Mouse (Mus musculus): Measurements from ENCODE around the gene Psd4. TPM values are rescaled to one million over a fixed set of nuclear protein-coding genes. Genes with fewer than 3 reads are reported as not detected.

Gene Psd4
- polyA plus RNA-seq, 1 experiment from 2014 or later, result 10.2 TPM

- H3K36me3 ChIP-seq (ENCODE audit: control insufficient read depth, insufficient read depth, low read length), result no peaks in the 10 kb centered on the region
- ATAC-seq (ENCODE audit: low FRiP score, low TSS enrichment) (no peak), DNase-seq (ENCODE audit: low spot score) (no peak)
- no peaks in the 10 kb centered on the region for H3K4me1 ChIP-seq (replicated peaks; ENCODE audit: control insufficient read depth, insufficient read depth)
- TF ChIP-seq CTCF (IDR thresholded peaks at IDR 0.05; ENCODE audit: low read depth), result no peak
- no peak for TF ChIP-seq EP300 (optimal IDR thresholded peaks at IDR 0.05)
- no peak overlapping the region for H3K4me2 ChIP-seq (replicated peaks; ENCODE audit: low read depth)
- H3K9me3 ChIP-seq (ENCODE audit: control insufficient read depth, low read length), result no peaks in the 10 kb centered on the region
- 46% methylated on average over 4 of the region's 4 CpGs for WGBS
- no peak overlapping the region for H3K4me3 ChIP-seq (ENCODE audit: low read depth, low read length)
- H3K9ac ChIP-seq (ENCODE audit: low read length), result no peak overlapping the region
- no peak overlapping the region for H3K27ac ChIP-seq (replicated peaks)
- H3K27me3 ChIP-seq (ENCODE audit: control insufficient read depth, insufficient read depth, low read length), result no peaks in the 10 kb centered on the region
Observed at GRCm38 (mm10) chr2:24344619-24345018, 22.8 kb upstream of the Psd4 start.

- Histone ChIP-seq H3K9me3 (ENCODE audit: control insufficient read depth, low read length) (no peaks in the 10 kb centered on the region), H3K27ac (replicated peaks) (no peak overlapping the region), H3K4me1 (replicated peaks; ENCODE audit: control insufficient read depth, insufficient read depth) (no peaks in the 10 kb centered on the region), H3K4me2 (replicated peaks; ENCODE audit: low read depth) (no peak overlapping the region), H3K27me3 (ENCODE audit: control insufficient read depth, insufficient read depth, low read length) (no peaks in the 10 kb centered on the region), H3K9ac (ENCODE audit: low read length) (no peak overlapping the region), H3K36me3 (ENCODE audit: control insufficient read depth, insufficient read depth, low read length) (no peaks in the 10 kb centered on the region), H3K4me3 (ENCODE audit: low read depth, low read length) (no peak overlapping the region)
- DNase-seq (ENCODE audit: low spot score), result no peak
- TF ChIP-seq CTCF (IDR thresholded peaks at IDR 0.05; ENCODE audit: low read depth) (no peak), EP300 (optimal IDR thresholded peaks at IDR 0.05) (no peak)
- 71% methylated on average over 8 of the region's 8 CpGs for WGBS
- no peak for ATAC-seq (ENCODE audit: low FRiP score, low TSS enrichment)
Observed at GRCm38 (mm10) chr2:24345056-24345455, 22.3 kb upstream of the Psd4 start.

DNA sequence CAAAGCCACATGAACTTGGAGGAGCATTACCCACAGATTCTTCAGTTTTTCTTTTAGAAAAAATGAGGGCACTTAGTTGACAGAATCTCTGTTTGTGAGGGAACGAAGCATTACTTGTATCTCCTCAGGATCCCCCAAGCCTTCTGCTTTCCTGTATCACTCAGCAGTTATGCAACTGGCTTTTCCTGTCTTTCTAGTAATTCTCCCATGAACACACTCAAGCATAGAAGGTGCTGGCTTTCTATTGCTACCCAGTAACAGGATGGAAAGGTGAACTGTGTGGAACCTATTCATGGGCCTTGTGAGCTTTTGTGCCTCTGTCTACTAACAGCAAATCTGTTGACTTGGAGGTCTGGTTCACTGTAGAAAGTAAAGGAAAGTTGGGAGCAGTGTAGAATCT is 19.5 kb upstream of the Psd4 start:
- Histone ChIP-seq H3K9me3 (ENCODE audit: control insufficient read depth, low read length) (no peaks in the 10 kb centered on the region), H3K4me3 (ENCODE audit: low read depth, low read length) (no peak overlapping the region), H3K9ac (ENCODE audit: low read length) (no peak overlapping the region), H3K27ac (replicated peaks) (no peak overlapping the region), H3K4me1 (replicated peaks; ENCODE audit: control insufficient read depth, insufficient read depth) (no peaks in the 10 kb centered on the region), H3K4me2 (replicated peaks; ENCODE audit: low read depth) (no peak overlapping the region), H3K27me3 (ENCODE audit: control insufficient read depth, insufficient read depth, low read length) (no peaks in the 10 kb centered on the region), H3K36me3 (ENCODE audit: control insufficient read depth, insufficient read depth, low read length) (no peaks in the 10 kb centered on the region)
- ATAC-seq (ENCODE audit: low FRiP score, low TSS enrichment) (no peak), DNase-seq (ENCODE audit: low spot score) (no peak)
- 81% methylated on average over 1 of the region's 1 CpGs for WGBS
- no peak for TF ChIP-seq EP300 (optimal IDR thresholded peaks at IDR 0.05)
- no peak for TF ChIP-seq CTCF (IDR thresholded peaks at IDR 0.05; ENCODE audit: low read depth)

DNA sequence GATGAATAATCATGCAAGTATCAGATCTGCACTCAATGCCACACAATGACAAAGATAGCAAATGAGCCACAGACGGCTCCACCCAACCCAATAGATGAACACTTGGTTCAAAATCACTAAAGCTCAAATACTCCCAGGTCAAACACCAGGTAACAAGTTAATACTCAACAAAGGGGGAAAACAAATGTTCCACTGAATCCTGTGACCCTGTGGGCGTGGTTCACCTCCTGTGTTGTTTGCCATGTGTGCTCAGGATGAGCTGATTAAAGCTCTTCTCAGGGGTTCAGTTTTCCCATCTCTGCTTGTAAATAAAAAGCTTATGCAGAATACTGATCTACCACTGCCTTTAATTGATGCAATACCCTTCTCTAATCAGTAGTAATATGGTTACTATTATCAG is 16.2 kb upstream of the Psd4 start:
- DNase-seq (ENCODE audit: low spot score) (no peak), ATAC-seq (ENCODE audit: low FRiP score, low TSS enrichment) (no peak)
- Histone ChIP-seq H3K9ac (ENCODE audit: low read length) (no peak overlapping the region), H3K27ac (replicated peaks) (no peak overlapping the region), H3K36me3 (ENCODE audit: control insufficient read depth, insufficient read depth, low read length) (no peaks in the 10 kb centered on the region), H3K4me2 (replicated peaks; ENCODE audit: low read depth) (no peak overlapping the region), H3K9me3 (ENCODE audit: control insufficient read depth, low read length) (no peaks in the 10 kb centered on the region), H3K4me3 (ENCODE audit: low read depth, low read length) (no peak overlapping the region), H3K4me1 (replicated peaks; ENCODE audit: control insufficient read depth, insufficient read depth) (no peaks in the 10 kb centered on the region), H3K27me3 (ENCODE audit: control insufficient read depth, insufficient read depth, low read length) (no peaks in the 10 kb centered on the region)
- 61% methylated on average over 2 of the region's 2 CpGs for WGBS
- TF ChIP-seq CTCF (IDR thresholded peaks at IDR 0.05; ENCODE audit: low read depth) (no peak), EP300 (optimal IDR thresholded peaks at IDR 0.05) (no peak)

GRCm38 (mm10) chr2:24353042-24353441 is 14.3 kb upstream of the Psd4 start:
- Histone ChIP-seq H3K36me3 (ENCODE audit: control insufficient read depth, insufficient read depth, low read length) (no peaks in the 10 kb centered on the region), H3K27ac (replicated peaks) (no peak overlapping the region), H3K9ac (ENCODE audit: low read length) (no peak overlapping the region), H3K9me3 (ENCODE audit: control insufficient read depth, low read length) (no peaks in the 10 kb centered on the region), H3K4me1 (replicated peaks; ENCODE audit: control insufficient read depth, insufficient read depth) (no peaks in the 10 kb centered on the region), H3K4me2 (replicated peaks; ENCODE audit: low read depth) (no peak overlapping the region), H3K4me3 (ENCODE audit: low read depth, low read length) (no peak overlapping the region), H3K27me3 (ENCODE audit: control insufficient read depth, insufficient read depth, low read length) (no peaks in the 10 kb centered on the region)
- DNase-seq (ENCODE audit: low spot score) (no peak), ATAC-seq (ENCODE audit: low FRiP score, low TSS enrichment) (no peak)
- no peak for TF ChIP-seq EP300 (optimal IDR thresholded peaks at IDR 0.05)
- no peak for TF ChIP-seq CTCF (IDR thresholded peaks at IDR 0.05; ENCODE audit: low read depth)
- 89% methylated on average over 2 of the region's 2 CpGs for WGBS

DNA sequence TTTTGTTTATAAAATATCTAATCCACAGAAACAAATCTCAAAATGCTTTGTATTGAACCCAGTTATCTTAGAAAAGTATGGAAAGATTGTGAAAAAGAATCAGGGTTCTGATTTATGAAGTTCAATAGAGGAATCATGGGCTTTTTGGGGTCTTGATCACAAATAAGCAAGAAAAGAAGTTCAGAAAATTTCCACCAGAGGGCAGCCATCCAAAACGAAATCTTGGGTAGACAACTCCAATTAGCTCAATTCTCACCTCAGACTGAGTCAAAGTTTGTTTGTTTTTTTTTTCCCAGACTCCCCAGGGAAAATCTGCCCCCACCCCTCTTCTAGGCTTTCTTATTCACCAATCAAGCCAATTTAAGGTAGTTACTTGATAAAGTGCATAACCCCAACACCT is 9.7 kb upstream of the Psd4 start:
- H3K9me3 ChIP-seq (ENCODE audit: control insufficient read depth, low read length), result no peaks in the 10 kb centered on the region
- peak; percentile 68 for TF ChIP-seq CTCF (IDR thresholded peaks at IDR 0.05; ENCODE audit: low read depth)
- TF ChIP-seq EP300 (optimal IDR thresholded peaks at IDR 0.05), result no peak
- H3K36me3 ChIP-seq (ENCODE audit: control insufficient read depth, insufficient read depth, low read length), result no peaks in the 10 kb centered on the region
- no peak overlapping the region for H3K4me2 ChIP-seq (replicated peaks; ENCODE audit: low read depth)
- no peak overlapping the region for H3K27ac ChIP-seq (replicated peaks)
- ATAC-seq (ENCODE audit: low FRiP score, low TSS enrichment) (no peak), DNase-seq (ENCODE audit: low spot score) (no peak)
- WGBS, result 5% methylated on average over 1 of the region's 1 CpGs
- no peaks in the 10 kb centered on the region for H3K27me3 ChIP-seq (ENCODE audit: control insufficient read depth, insufficient read depth, low read length)
- H3K9ac ChIP-seq (ENCODE audit: low read length), result no peak overlapping the region
- no peak overlapping the region for H3K4me3 ChIP-seq (ENCODE audit: low read depth, low read length)
- H3K4me1 ChIP-seq (replicated peaks; ENCODE audit: control insufficient read depth, insufficient read depth), result no peaks in the 10 kb centered on the region

Measured in stomach, postnatal 0 days (tissue).